Mouse (Mus musculus): ENCODE measurements around the gene Atxn7l2. TPM values are rescaled to one million over a fixed set of nuclear protein-coding genes. Genes with fewer than 3 reads are reported as not detected.

Atxn7l2 gene
- polyA plus RNA-seq, 1 experiment from 2014 or later, result 25.6 TPM

DNA sequence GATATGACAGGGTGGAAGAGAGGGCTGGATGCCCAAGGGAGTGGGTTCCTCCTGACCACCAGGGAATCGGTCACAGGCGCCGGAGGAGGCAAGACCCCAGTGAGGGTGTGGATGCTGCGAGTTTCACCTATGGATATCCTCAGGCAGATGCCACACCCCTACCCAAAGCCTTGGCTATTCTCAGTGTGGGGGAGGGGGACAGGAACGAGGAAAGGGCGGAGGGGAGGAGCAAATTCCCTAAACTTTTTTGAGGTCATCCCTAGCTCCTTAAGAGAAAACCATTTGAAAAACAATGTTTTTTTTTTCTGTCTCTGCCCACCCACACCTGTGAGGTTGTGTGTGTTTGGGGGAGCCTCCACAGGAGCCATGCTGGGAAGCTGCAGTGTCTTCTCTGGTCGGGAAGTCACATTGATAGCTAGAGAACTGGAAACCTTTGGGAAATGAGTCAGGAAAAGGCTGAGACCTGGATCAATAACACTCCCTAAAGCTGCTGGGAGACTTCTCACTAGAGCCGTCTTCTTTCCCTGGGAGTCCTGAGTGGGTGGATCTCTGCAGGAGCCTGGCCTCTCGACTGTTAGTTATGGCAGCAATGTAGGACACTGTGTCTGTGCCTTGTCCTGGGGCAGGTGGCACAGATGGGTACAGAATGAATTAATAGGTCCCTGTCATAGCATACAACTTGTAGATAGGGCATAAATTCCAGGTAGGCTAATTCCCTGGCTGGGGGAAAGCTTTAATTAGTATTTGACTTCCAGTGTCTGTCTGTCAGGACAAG, 21.8 kb downstream of the Atxn7l2 start:
- ATAC-seq (ENCODE audit: insufficient number of reproducible peaks, low FRiP score, low TSS enrichment, low read depth) (no peak), DNase-seq (ENCODE audit: low spot score) (no peak)
- Histone ChIP-seq H3K9me3 (ENCODE audit: control insufficient read depth, low read length) (no peaks in the 10 kb centered on the region), H3K4me2 (ENCODE audit: low read depth, severe bottlenecking) (no peak overlapping the region), H3K4me3 (ENCODE audit: low read depth, low read length) (no peak overlapping the region), H3K27ac (replicated peaks; ENCODE audit: low read depth, low read length) (no peak overlapping the region), H3K36me3 (ENCODE audit: control insufficient read depth, insufficient read depth, low read length) (no peaks in the 10 kb centered on the region), H3K4me1 (ENCODE audit: control insufficient read depth, insufficient read depth, low read length) (peaks cover 6% of the 10 kb centered on the region; the same call in 1 of the 2 replicates), H3K9ac (ENCODE audit: low read length) (no peak overlapping the region), H3K27me3 (ENCODE audit: control insufficient read depth, insufficient read depth, low read length) (0 out of 2 replicates have a peak, but pooled peaks cover 8% of the 10 kb centered on the region)
- WGBS, result 72% methylated on average over 9 of the region's 9 CpGs

- Histone ChIP-seq H3K27me3 (ENCODE audit: control insufficient read depth, insufficient read depth, low read length) (0 out of 2 replicates have a peak, but pooled peaks cover 8% of the 10 kb centered on the region), H3K4me3 (ENCODE audit: low read depth, low read length) (no peak overlapping the region; the same call in 1 of the 2 replicates), H3K9me3 (ENCODE audit: control insufficient read depth, low read length) (no peaks in the 10 kb centered on the region), H3K4me2 (ENCODE audit: low read depth, severe bottlenecking) (peak overlapping the region; percentile 98; the same call in 1 of the 2 replicates), H3K4me1 (ENCODE audit: control insufficient read depth, insufficient read depth, low read length) (peaks cover 6% of the 10 kb centered on the region; the same call in 1 of the 2 replicates), H3K9ac (ENCODE audit: low read length) (no peak overlapping the region; the same call in 1 of the 2 replicates), H3K36me3 (ENCODE audit: control insufficient read depth, insufficient read depth, low read length) (no peaks in the 10 kb centered on the region), H3K27ac (replicated peaks; ENCODE audit: low read depth, low read length) (no peak overlapping the region)
- no peak for ATAC-seq (ENCODE audit: insufficient number of reproducible peaks, low FRiP score, low TSS enrichment, low read depth)
- WGBS, result 62% methylated on average over 20 of the region's 20 CpGs
- DNase-seq (ENCODE audit: low spot score), result no peak
Observed at GRCm38 (mm10) chr3:108187111-108187795, 23.5 kb downstream of the Atxn7l2 start.

GRCm38 (mm10) chr3:108186098-108187047, 24.4 kb downstream of the Atxn7l2 start, which contains the start of gene Amigo1:
Gene Amigo1 (plus strand): TSS chr3:108186335.
- ATAC-seq (ENCODE audit: insufficient number of reproducible peaks, low FRiP score, low TSS enrichment, low read depth) (peak; percentile 70), DNase-seq (ENCODE audit: low spot score) (peak; percentile 63)
- H3K27me3 ChIP-seq (ENCODE audit: control insufficient read depth, insufficient read depth, low read length), result 0 out of 2 replicates have a peak, but pooled peaks cover 8% of the 10 kb centered on the region
- under 1% methylated on average over 79 of the region's 100 CpGs for WGBS
- H3K9me3 ChIP-seq (ENCODE audit: control insufficient read depth, low read length), result no peaks in the 10 kb centered on the region
- no peaks in the 10 kb centered on the region for H3K36me3 ChIP-seq (ENCODE audit: control insufficient read depth, insufficient read depth, low read length)
- peaks cover 6% of the 10 kb centered on the region; the same call in 1 of the 2 replicates for H3K4me1 ChIP-seq (ENCODE audit: control insufficient read depth, insufficient read depth, low read length)
- peak within 1 kb of the TSS; percentile 67 for H3K9ac ChIP-seq (ENCODE audit: low read length)
- H3K27ac ChIP-seq (replicated peaks; ENCODE audit: low read depth, low read length), result no peak within 1 kb of the TSS
- peak within 1 kb of the TSS; percentile 98 for H3K4me2 ChIP-seq (ENCODE audit: low read depth, severe bottlenecking)
- peak within 1 kb of the TSS; percentile 65 for H3K4me3 ChIP-seq (ENCODE audit: low read depth, low read length)

- H3K4me3 ChIP-seq (ENCODE audit: low read depth, low read length), result peak overlapping the region; percentile 65
- H3K27ac ChIP-seq (replicated peaks; ENCODE audit: low read depth, low read length), result no peak overlapping the region
- WGBS, result 4% methylated on average over 16 of the region's 16 CpGs
- no peaks in the 10 kb centered on the region for H3K9me3 ChIP-seq (ENCODE audit: control insufficient read depth, low read length)
- no peaks in the 10 kb centered on the region for H3K36me3 ChIP-seq (ENCODE audit: control insufficient read depth, insufficient read depth, low read length)
- 0 out of 2 replicates have a peak, but pooled peaks cover 8% of the 10 kb centered on the region for H3K27me3 ChIP-seq (ENCODE audit: control insufficient read depth, insufficient read depth, low read length)
- H3K9ac ChIP-seq (ENCODE audit: low read length), result peak overlapping the region; percentile 67; the same call in 1 of the 2 replicates
- H3K4me2 ChIP-seq (ENCODE audit: low read depth, severe bottlenecking), result peak overlapping the region; percentile 98
- DNase-seq (ENCODE audit: low spot score) (no peak), ATAC-seq (ENCODE audit: insufficient number of reproducible peaks, low FRiP score, low TSS enrichment, low read depth) (no peak)
- peaks cover 6% of the 10 kb centered on the region; the same call in 1 of the 2 replicates for H3K4me1 ChIP-seq (ENCODE audit: control insufficient read depth, insufficient read depth, low read length)
Observed at GRCm38 (mm10) chr3:108185460-108186097, 25.2 kb downstream of the Atxn7l2 start.

DNA sequence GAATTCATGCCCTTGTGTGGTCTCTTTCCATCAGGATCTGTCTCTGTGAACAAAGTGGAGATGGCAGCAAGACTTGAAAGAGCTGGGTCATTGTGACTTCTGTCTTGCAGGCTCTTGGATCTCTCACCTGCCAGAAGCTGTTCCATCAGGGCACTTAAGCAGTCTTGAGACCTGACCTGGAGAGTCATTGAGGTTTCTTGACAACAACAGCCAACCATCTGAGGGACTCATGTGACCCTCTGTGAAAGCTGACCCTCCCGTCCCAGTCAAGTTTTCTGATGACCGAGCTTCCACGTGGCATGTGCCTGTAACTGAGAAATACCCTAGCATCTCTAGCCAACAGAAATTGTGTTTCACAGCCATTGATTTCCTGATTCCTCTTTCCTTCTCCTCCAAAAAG, 26.0 kb downstream of the Atxn7l2 start:
- Histone ChIP-seq H3K9ac (ENCODE audit: low read length) (no peak overlapping the region), H3K4me3 (ENCODE audit: low read depth, low read length) (no peak overlapping the region), H3K27ac (replicated peaks; ENCODE audit: low read depth, low read length) (no peak overlapping the region), H3K4me1 (ENCODE audit: control insufficient read depth, insufficient read depth, low read length) (peaks cover 6% of the 10 kb centered on the region; the same call in 1 of the 2 replicates), H3K36me3 (ENCODE audit: control insufficient read depth, insufficient read depth, low read length) (no peaks in the 10 kb centered on the region), H3K27me3 (ENCODE audit: control insufficient read depth, insufficient read depth, low read length) (0 out of 2 replicates have a peak, but pooled peaks cover 8% of the 10 kb centered on the region), H3K4me2 (ENCODE audit: low read depth, severe bottlenecking) (no peak overlapping the region), H3K9me3 (ENCODE audit: control insufficient read depth, low read length) (no peaks in the 10 kb centered on the region)
- 73% methylated on average over 3 of the region's 3 CpGs for WGBS
- ATAC-seq (ENCODE audit: insufficient number of reproducible peaks, low FRiP score, low TSS enrichment, low read depth) (no peak), DNase-seq (ENCODE audit: low spot score) (no peak)

DNA sequence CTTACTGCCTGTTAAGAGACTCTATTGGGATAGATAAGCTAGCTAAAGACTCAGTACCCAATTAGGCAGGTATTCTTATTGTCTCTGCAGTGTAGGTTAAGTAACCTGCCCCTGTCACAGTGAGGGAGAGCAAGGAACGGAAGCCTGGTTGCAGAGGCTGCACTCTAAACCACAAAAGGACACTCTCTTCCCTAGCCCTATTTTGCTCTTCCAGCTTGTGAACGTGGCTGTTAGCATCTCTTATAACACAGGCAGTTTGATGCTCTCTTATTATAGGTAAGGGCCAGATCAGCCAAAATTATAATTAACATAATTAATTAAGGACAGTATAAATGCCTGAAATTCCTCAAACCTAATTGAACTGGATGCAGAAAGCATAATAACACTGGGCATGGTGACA, 30.2 kb downstream of the Atxn7l2 start:
- H3K4me2 ChIP-seq (ENCODE audit: low read depth, severe bottlenecking), result no peak overlapping the region
- H3K36me3 ChIP-seq (ENCODE audit: control insufficient read depth, insufficient read depth, low read length), result no peaks in the 10 kb centered on the region
- no peaks in the 10 kb centered on the region for H3K4me1 ChIP-seq (ENCODE audit: control insufficient read depth, insufficient read depth, low read length)
- H3K9ac ChIP-seq (ENCODE audit: low read length), result no peak overlapping the region
- H3K27ac ChIP-seq (replicated peaks; ENCODE audit: low read depth, low read length), result no peak overlapping the region
- 42% methylated on average over 2 of the region's 2 CpGs for WGBS
- no peak for DNase-seq (ENCODE audit: low spot score)
- ATAC-seq (ENCODE audit: insufficient number of reproducible peaks, low FRiP score, low TSS enrichment, low read depth), result no peak
- no peak overlapping the region for H3K4me3 ChIP-seq (ENCODE audit: low read depth, low read length)
- no peaks in the 10 kb centered on the region for H3K9me3 ChIP-seq (ENCODE audit: control insufficient read depth, low read length)
- no peaks in the 10 kb centered on the region for H3K27me3 ChIP-seq (ENCODE audit: control insufficient read depth, insufficient read depth, low read length)

DNA sequence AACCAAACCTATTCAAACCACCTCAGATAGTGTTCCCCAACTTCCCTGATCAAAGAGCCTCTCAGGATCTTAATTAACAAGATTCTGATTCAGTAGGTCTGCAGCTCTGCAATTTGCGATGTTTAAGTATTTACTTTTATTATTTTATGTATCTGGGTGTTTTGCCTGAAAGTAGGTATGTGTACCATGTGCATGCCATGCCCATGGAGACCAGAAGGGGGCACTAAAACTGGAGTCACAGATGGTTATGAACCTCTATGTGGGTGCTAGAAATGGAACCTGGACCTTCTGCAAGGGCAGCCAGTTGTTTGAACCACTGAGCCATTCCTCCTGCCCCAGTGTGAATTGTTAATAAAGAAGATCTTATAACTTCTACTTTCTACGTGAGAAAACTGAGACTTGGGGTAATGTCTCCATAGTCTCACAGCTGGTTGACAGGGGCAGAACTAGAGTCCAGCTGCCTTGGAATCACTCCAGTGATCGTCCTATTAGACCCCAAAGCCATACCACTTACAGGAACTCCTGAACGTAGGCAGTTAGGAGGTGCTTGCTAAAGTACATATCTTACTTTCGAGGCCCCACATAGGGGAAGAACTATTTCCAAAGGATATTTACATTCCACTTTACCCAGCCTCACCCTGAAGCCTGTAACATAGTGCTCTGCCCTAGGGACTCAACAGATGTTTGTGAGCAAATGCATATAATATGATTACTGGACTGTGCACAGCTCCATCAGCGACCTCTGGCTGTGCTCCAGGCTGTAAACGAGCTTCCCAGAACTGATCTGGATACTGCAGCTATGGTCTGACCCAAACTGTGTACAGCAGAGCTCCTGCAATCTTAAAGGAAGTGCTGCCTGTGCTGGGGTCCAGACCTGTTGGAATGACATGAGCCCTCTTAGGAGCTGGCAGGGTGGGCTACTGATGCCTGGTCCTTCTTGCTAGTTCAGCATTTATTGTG, 31.7 kb downstream of the Atxn7l2 start:
- Histone ChIP-seq H3K9me3 (ENCODE audit: control insufficient read depth, low read length) (no peaks in the 10 kb centered on the region), H3K27me3 (ENCODE audit: control insufficient read depth, insufficient read depth, low read length) (no peaks in the 10 kb centered on the region), H3K27ac (replicated peaks; ENCODE audit: low read depth, low read length) (no peak overlapping the region), H3K4me3 (ENCODE audit: low read depth, low read length) (no peak overlapping the region), H3K4me1 (ENCODE audit: control insufficient read depth, insufficient read depth, low read length) (no peaks in the 10 kb centered on the region), H3K9ac (ENCODE audit: low read length) (no peak overlapping the region), H3K4me2 (ENCODE audit: low read depth, severe bottlenecking) (no peak overlapping the region), H3K36me3 (ENCODE audit: control insufficient read depth, insufficient read depth, low read length) (no peaks in the 10 kb centered on the region)
- ATAC-seq (ENCODE audit: insufficient number of reproducible peaks, low FRiP score, low TSS enrichment, low read depth), result no peak
- DNase-seq (ENCODE audit: low spot score), result no peak
- 83% methylated on average over 7 of the region's 7 CpGs for WGBS

Measured in limb, embryonic 11.5 days (tissue).